Mouse (Mus musculus): ENCODE data around the gene Lsm2.

- no peak for TF ChIP-seq POLR2A (IDR thresholded peaks at IDR 0.05; ENCODE audit: control insufficient read depth, low read depth, low read length)
- TF ChIP-seq CTCF (IDR thresholded peaks at IDR 0.05; ENCODE audit: control insufficient read depth, insufficient read depth, insufficient replicate concordance, low read depth, low read length) = no peak
Observed at GRCm38 (mm10) chr17:34964640-34965049, 17.0 kb upstream of the Lsm2 start.

Data from testis, adult 2 months (tissue).